Mouse (Mus musculus) limb, embryonic 10.5 days (tissue): ENCODE measurements at regions not wholly inside any gene's neighbourhood (a gene's known extent, or its start where the extent isn't known, plus 50 kb on each side); places are given as distances from the start of the nearest gene placed in this dataset.

Source experiments
- DNase-seq: peaks from one replicate; pipeline ENCODE4 v3.0.0-alpha.2; 2017; ENCODE audit warnings: low spot score
- H3K27ac ChIP-seq: fragments of 300-500 bp; sonication (generic); 2 replicates; pipeline ENCODE4 v1.5.1; 2016; ENCODE audit warnings: mild to moderate bottlenecking
- H3K27me3 ChIP-seq: fragments of 300-500 bp; sonication (generic); 2 replicates; pipeline ENCODE4 v1.6.1; 2016; ENCODE audit warnings: low read depth, mild to moderate bottlenecking; ENCODE audit not compliant: poor library complexity, severe bottlenecking
- H3K36me3 ChIP-seq: fragments of 300-500 bp; sonication (generic); 2 replicates; pipeline ENCODE4 v1.6.1; 2016; ENCODE audit warnings: mild to moderate bottlenecking, moderate library complexity
- H3K4me1 ChIP-seq: fragments of 300-500 bp; sonication (generic); 2 replicates; pipeline ENCODE4 v1.6.1; 2016
- H3K4me3 ChIP-seq: fragments of 300-500 bp; sonication (generic); 2 replicates; pipeline ENCODE4 v1.5.1; 2016; ENCODE audit warnings: mild to moderate bottlenecking, moderate library complexity
- H3K9me3 ChIP-seq: fragments of 300-500 bp; sonication (generic); replicated peaks from 2 replicates; pipeline ENCODE4 v1.6.1; 2016; ENCODE audit warnings: mild to moderate bottlenecking
- WGBS: fragments of 180-500 bp; shearing (Covaris S2); methylation state at CpG from one replicate; pipeline ENCODE4 v1.1.7; 2016; 5-methylcytosine and 5-hydroxymethylcytosine counted together

DNA sequence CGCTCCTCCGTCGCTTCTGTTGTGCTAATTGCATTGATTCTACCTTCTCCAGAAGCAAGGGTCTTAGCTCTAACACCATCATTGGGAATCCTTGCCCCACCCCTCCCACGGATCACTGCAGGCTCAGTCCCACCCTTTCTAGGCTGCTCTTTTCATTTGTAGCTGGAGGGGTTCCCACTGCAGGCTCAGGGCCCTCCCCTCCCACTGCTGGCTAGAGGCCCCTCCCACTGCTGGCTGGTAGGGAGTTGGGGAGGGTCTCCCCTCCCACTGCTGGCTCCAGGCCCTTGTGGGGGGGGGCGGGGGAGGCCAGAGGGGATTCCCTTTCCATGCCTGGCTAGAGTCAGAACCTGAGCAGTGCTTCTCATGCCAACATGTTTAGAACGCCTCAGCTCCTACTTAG, 215.5 kb upstream of the Mphosph6 start:
- Histone ChIP-seq H3K9me3 (no peaks in the 10 kb centered on the region), H3K4me3 (no peak overlapping the region), H3K27ac (no peak overlapping the region), H3K36me3 (no peaks in the 10 kb centered on the region), H3K27me3 (peaks cover 5% of the 10 kb centered on the region; the same call in 1 of the 2 replicates), H3K4me1 (peaks cover 12% of the 10 kb centered on the region)
- no peak for DNase-seq
- 22% methylated on average over 6 of the region's 6 CpGs for WGBS

DNA sequence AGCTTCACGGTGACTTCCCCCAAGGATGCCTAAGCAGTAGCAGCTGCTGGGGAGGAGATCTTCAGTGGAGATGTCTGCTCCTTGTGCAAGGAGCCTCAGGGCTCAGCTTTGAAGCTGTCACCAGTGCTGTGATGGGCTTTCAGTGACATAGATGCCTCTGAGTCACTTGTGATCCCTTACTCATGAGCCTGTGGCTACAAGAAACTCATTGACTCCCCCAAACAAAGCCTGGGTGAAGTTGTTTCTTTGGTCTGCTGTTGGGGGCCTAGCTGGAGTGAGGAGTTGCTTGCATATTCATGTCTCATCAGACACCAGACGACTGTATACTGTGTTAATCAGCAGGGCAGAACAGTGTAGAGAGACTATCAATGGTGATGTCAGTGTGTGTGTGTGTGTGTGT, 203.4 kb upstream of the Mphosph6 start:
- WGBS: 35% methylated on average over 2 of the region's 2 CpGs
- Histone ChIP-seq H3K27ac (peak overlapping the region; percentile 83), H3K36me3 (no peaks in the 10 kb centered on the region), H3K4me1 (peaks cover 54% of the 10 kb centered on the region), H3K4me3 (no peak overlapping the region), H3K27me3 (no peaks in the 10 kb centered on the region), H3K9me3 (no peaks in the 10 kb centered on the region)
- no peak for DNase-seq

DNA sequence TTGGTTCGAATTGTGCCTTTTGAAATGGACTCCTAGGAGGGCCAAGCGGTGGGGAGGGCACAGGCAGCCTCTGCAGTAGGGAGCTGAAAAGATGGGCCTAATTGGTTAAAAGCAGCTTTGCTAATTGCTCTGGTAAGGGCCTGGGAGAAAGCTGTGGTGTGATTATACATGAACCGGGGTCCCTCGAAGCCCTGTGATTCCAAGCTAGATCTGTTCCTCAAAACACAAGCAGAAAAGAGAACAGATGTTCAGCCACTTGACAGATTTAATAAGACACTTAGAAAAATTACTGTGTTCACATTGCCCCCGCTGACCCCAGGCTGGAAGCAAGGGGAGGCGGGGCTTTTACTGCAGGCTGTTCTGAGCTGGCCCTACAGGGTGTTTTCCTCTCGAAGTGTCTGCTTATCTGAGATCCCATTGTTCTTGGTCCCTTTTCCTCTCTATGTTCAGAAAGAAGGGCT, 202.7 kb upstream of the Mphosph6 start:
- Histone ChIP-seq H3K27ac (peak overlapping the region; percentile 83), H3K27me3 (no peaks in the 10 kb centered on the region), H3K36me3 (no peaks in the 10 kb centered on the region), H3K4me1 (peaks cover 59% of the 10 kb centered on the region), H3K4me3 (0 out of 2 replicates have a peak overlapping the region, but pooled peaks have one; percentile 19), H3K9me3 (no peaks in the 10 kb centered on the region)
- WGBS: 14% methylated on average over 7 of the region's 7 CpGs
- peak; percentile 60 for DNase-seq

DNA sequence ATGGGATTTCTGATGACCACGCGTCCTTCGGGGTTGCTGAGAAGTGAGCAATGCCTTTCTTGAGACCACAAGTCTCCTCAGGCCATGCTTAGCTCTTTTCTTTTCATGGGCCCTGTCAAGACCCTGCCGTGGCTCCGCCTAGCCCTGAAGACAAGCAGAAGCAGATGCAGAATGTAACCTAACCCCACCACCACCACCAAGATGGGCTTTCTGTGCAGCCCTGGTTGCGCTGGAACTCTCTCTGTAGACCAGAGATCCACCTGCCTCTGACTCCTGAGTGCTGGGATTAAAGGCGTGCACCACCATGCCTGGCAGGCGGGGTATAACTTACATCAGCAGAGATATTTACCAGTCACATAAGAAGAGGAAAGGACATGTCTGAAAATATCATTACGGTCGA, 199.4 kb upstream of the Mphosph6 start:
- DNase-seq: no peak
- Histone ChIP-seq H3K9me3 (no peaks in the 10 kb centered on the region), H3K4me3 (no peak overlapping the region), H3K4me1 (peaks cover 68% of the 10 kb centered on the region), H3K27me3 (no peaks in the 10 kb centered on the region), H3K27ac (peak overlapping the region; percentile 26; the same call in 1 of the 2 replicates), H3K36me3 (no peaks in the 10 kb centered on the region)
- WGBS: 84% methylated on average over 10 of the region's 10 CpGs

DNA sequence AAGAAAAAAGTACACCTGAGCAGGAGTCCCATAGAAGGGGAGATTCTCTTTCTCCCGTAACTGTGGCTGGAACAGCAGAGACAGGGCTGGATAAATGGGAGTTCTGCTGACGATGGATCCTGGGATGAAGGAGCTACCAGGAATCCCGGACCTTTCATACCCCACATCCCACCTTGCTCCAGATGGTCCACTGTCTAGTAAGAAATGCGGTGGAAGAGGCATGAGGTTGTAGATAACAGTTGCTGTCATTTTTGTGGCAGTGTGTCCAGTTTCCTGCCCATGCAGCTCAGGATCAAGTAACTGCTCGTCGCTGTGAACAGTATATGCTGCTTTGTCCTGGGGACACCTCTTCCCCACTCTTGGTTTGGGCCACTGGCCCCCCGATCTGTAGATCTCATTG, 190.1 kb upstream of the Mphosph6 start:
- WGBS: 86% methylated on average over 7 of the region's 7 CpGs
- DNase-seq: no peak
- Histone ChIP-seq H3K4me1 (peaks cover 3% of the 10 kb centered on the region; the same call in 1 of the 2 replicates), H3K27me3 (no peaks in the 10 kb centered on the region), H3K27ac (no peak overlapping the region), H3K9me3 (no peaks in the 10 kb centered on the region), H3K36me3 (no peaks in the 10 kb centered on the region), H3K4me3 (no peak overlapping the region)

DNA sequence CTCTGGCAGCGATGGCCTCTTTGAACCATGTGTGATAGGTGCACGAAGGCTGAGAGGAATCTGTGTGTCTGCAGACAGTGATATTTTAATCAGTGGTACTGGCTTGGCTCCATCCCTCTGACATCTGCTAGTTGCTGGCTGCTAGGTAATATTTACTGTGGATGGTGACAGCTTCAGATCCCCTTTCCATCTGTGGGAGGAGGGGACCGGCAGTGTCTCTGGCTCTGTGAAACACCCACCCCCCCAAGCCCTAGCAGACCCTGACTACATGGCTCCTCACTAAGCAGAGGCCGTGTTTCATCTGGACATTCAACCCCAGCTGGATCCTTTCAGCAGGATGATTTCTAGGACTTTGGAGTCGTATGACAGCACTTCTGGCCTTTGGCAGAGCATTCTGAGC, 187.0 kb upstream of the Mphosph6 start:
- Histone ChIP-seq H3K4me1 (peaks cover 3% of the 10 kb centered on the region; the same call in 1 of the 2 replicates), H3K27me3 (no peaks in the 10 kb centered on the region), H3K36me3 (no peaks in the 10 kb centered on the region), H3K9me3 (no peaks in the 10 kb centered on the region), H3K4me3 (no peak overlapping the region), H3K27ac (no peak overlapping the region)
- 72% methylated on average over 5 of the region's 5 CpGs for WGBS
- no peak for DNase-seq

DNA sequence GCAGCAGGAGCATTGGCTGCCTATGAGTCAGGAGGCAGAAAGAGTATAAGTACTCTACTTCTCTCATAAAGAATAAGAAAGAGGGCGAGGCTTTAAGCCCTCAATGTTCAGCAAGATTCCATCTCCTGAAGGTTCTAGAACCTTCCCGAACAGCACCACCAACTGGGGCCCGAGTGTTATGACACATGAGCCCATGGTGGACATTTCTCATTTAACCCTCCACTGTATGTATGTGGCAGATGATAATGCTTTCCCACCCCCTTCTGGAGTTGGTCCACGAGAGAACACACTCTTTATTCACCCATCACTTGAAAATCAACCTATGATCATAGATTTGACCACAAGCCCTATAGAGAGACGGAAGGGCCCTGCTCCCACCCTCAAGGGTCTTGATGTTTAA, 166.6 kb upstream of the Mphosph6 start:
- no peak for DNase-seq
- no peaks in the 10 kb centered on the region for H3K27me3 ChIP-seq
- H3K27ac ChIP-seq: no peak overlapping the region
- WGBS: 93% methylated on average over 5 of the region's 5 CpGs
- no peaks in the 10 kb centered on the region for H3K9me3 ChIP-seq
- H3K4me3 ChIP-seq: no peak overlapping the region
- H3K4me1 ChIP-seq: no peaks in the 10 kb centered on the region
- H3K36me3 ChIP-seq: no peaks in the 10 kb centered on the region

DNA sequence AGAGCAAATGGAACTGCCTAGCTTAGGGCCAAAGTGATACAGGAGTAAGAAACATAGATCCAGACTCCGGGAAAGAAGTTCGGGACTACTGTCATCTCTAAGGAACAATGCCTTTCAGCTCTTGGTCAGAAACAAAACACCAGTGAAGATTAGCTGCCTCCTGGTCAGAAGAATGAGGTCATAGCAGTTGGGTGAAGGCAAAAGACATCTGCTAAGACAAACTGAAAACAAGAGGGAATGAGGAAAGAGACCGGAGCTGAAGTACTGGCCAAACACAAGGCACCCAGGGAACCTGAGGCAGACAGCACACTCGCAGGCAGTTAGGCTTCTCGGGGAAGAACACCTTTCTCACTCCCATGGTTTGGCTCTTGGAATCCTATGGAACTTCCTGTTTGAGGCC, 164.8 kb upstream of the Mphosph6 start:
- 93% methylated on average over 5 of the region's 5 CpGs for WGBS
- H3K27ac ChIP-seq: no peak overlapping the region

DNA sequence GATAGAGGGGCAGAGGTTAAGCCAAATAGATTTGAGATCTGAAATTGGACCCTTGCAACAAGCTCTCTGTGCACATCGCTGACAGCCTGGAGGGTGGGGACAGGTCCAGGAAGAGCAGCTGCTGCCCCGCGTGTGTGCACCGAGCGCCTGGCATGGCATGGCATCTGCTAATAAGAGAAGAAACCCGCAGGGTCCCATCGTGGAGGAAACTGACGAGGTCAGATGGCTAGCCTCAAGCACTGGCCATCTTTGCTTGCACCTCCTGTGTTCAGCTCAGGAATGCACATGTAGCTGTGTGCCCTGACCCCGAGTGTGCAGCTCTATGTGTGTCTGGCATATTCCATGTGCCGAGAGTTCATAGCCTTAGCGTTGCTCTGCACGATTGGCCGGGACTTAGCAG, 161.7 kb upstream of the Mphosph6 start:
- no peak for DNase-seq
- Histone ChIP-seq H3K27me3 (no peaks in the 10 kb centered on the region), H3K4me3 (no peak overlapping the region), H3K9me3 (no peaks in the 10 kb centered on the region), H3K36me3 (no peaks in the 10 kb centered on the region), H3K4me1 (no peaks in the 10 kb centered on the region), H3K27ac (no peak overlapping the region)
- 92% methylated on average over 13 of the region's 13 CpGs for whole genome bisulfite sequencing

More for the DNA sequence above, 164.8 kb upstream of the Mphosph6 start:
- no peaks in the 10 kb centered on the region for H3K9me3 ChIP-seq
- H3K4me1 ChIP-seq: no peaks in the 10 kb centered on the region
- no peaks in the 10 kb centered on the region for H3K36me3 ChIP-seq
- H3K27me3 ChIP-seq: no peaks in the 10 kb centered on the region
- no peak for DNase-seq
- H3K4me3 ChIP-seq: no peak overlapping the region

DNA sequence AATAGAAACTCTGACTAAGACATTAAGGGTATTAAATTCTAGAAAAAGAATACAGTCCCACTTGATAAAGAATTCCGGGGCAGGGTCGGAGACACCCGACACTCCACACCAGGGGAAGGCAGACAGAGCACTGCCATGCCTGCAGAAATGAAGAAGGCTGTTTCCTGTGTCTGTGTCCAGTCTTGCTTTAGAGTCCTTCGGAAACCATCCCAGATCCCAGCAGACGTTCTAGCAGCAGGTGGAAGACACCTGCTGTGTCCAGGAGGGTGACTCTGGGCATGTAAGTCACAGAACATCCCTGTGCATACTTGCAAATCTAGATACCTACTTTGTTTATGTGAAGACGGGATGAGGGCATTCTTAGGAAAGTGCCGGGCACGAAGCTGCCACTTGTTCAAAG, 160.9 kb upstream of the Mphosph6 start:
- H3K27ac ChIP-seq: no peak overlapping the region
- no peaks in the 10 kb centered on the region for H3K36me3 ChIP-seq
- H3K9me3 ChIP-seq: no peaks in the 10 kb centered on the region
- DNase-seq: no peak
- no peaks in the 10 kb centered on the region; the same call in 1 of the 2 replicates for H3K27me3 ChIP-seq
- WGBS: 87% methylated on average over 8 of the region's 8 CpGs
- H3K4me1 ChIP-seq: no peaks in the 10 kb centered on the region
- H3K4me3 ChIP-seq: no peak overlapping the region

DNA sequence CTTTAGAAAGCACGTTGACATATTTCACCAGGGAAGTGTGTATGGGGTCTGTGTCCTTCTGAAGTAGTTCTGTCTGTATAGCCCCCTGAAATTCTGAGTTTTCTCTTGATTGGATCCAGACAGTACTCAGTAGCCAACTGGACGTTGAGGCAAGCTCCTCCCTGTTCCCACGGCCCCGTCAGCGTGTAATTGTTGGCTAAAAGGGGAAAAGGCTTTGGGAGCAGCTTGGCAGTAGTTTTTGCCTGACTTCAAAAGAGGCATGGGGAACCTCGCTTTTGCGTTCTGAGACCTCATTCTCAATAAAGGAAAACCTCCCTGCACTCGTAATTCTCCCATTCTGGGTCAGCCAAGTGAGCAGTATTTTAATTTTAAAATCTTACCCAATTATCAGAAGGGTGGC, 157.8 kb upstream of the Mphosph6 start:
- Histone ChIP-seq H3K4me3 (no peak overlapping the region), H3K36me3 (no peaks in the 10 kb centered on the region), H3K4me1 (no peaks in the 10 kb centered on the region), H3K27ac (no peak overlapping the region), H3K9me3 (no peaks in the 10 kb centered on the region), H3K27me3 (peaks cover 11% of the 10 kb centered on the region; the same call in 1 of the 2 replicates)
- 82% methylated on average over 8 of the region's 8 CpGs for WGBS
- DNase-seq: no peak

DNA sequence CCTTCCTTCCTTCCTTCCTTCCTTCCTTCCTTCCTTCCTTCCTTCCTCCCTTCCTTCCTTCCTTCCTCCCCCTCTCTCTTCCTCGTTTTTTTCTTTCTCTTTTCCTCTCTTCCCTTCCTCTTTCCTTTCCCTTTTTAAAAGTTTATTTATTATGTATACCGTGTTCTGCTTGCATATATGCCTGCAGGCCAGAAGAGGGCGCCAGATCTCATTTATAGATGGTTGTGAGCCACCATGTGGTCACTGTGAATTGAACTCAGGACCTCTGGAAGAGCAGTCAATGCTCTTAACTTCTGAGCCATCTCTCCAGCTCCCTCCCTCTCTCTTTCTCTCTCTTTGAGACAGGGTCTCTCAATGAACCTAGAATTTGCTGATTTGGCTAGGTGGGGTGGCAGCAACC, 157.2 kb upstream of the Mphosph6 start:
- H3K4me1 ChIP-seq: no peaks in the 10 kb centered on the region

DNA sequence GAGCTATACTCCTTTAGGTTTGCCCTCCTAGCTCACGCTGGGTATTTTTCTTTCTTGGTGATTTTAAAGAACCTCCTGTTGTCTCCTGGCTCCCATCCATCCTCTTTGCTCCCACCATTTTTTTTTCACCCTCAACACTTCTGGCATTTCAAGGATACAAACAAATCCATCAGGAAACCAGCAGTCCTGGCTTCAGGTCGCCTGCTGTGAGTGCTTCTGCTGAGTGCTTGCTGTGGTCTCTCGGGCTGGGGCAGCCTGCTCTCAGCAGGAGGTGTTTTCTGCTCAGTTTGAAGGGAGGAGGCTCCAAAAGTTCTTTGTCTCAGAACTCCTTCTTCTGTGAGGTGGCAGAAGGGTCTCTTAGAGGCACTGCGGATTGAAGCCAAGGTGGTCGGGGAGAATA, 149.9 kb upstream of the Mphosph6 start:
- peaks cover 28% of the 10 kb centered on the region for H3K27me3 ChIP-seq
- no peaks in the 10 kb centered on the region for H3K36me3 ChIP-seq
- no peak for DNase-seq
- H3K27ac ChIP-seq: no peak overlapping the region
- H3K9me3 ChIP-seq: no peaks in the 10 kb centered on the region
- H3K4me1 ChIP-seq: peaks cover 18% of the 10 kb centered on the region
- H3K4me3 ChIP-seq: no peak overlapping the region
- WGBS: 25% methylated on average over 5 of the region's 5 CpGs

More for the DNA sequence above, 157.2 kb upstream of the Mphosph6 start:
- Histone ChIP-seq H3K27me3 (peaks cover 12% of the 10 kb centered on the region; the same call in 1 of the 2 replicates), H3K36me3 (no peaks in the 10 kb centered on the region), H3K27ac (no peak overlapping the region), H3K9me3 (no peaks in the 10 kb centered on the region), H3K4me3 (no peak overlapping the region)
- no peak for DNase-seq
- WGBS: 48% methylated on average over 3 of the region's 3 CpGs

DNA sequence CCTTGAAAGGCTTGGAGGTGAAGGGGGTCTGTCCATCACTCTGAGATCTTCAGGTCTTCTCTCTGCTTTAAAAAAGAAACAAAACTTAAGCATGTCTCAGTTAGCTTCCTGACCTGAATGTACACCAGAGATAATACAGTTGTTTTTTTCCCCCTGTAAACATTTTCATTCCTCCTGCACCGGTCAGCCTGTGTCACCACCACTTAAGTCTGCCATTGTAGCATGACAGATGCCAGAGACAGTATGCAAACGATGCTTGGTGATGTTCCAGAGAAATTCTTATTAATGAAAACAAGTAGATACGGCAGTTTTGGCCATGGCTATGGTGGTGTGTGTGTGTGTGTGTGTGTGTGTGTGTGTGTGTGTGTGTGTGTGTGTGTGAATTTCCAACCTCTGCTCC, 144.8 kb upstream of the Mphosph6 start:
- no peaks in the 10 kb centered on the region for H3K36me3 ChIP-seq
- H3K27me3 ChIP-seq: no peaks in the 10 kb centered on the region
- peaks cover 2% of the 10 kb centered on the region for H3K4me1 ChIP-seq
- no peaks in the 10 kb centered on the region for H3K9me3 ChIP-seq
- no peak overlapping the region for H3K4me3 ChIP-seq
- no peak overlapping the region for H3K27ac ChIP-seq
- no peak for DNase-seq
- 86% methylated on average over 3 of the region's 3 CpGs for WGBS
